Mouse (Mus musculus) CH12.LX (cell line): ENCODE results near the gene Stap2. TPM values are rescaled to one million over a fixed set of nuclear protein-coding genes. Genes with fewer than 3 reads are reported as not detected.
A peak's percentile ranks its signal among the peaks of the same experiment; 100 is the strongest.

Experiments used
- DNase-seq: peaks from one replicate; pipeline ENCODE4 v3.0.0-alpha.2; 2013; ENCODE audit errors: extremely low read depth
- H3K27ac ChIP-seq: 2 replicates; pipeline ENCODE4 v1.5.1; 2012; ENCODE audit warnings: low read depth, mild to moderate bottlenecking, control low read depth, moderate library complexity; ENCODE audit not compliant: insufficient read depth
- H3K27me3 ChIP-seq: replicated peaks from 2 replicates; pipeline ENCODE3; 2012; ENCODE audit warnings: inconsistent platforms
- H3K36me3 ChIP-seq, 2 experiments: replicated peaks in 1 of 2; 2 replicates each; pipeline versions ENCODE3 to v1.6.1; 2012; ENCODE audit warnings: inconsistent platforms in 1 of 2, low read length in 1 of 2, mild to moderate bottlenecking in 1 of 2, mixed read lengths in 1 of 2, moderate library complexity in 1 of 2; ENCODE audit not compliant: control insufficient read depth in 1 of 2, insufficient read depth in 1 of 2
- H3K4me1 ChIP-seq, 2 experiments: 2 replicates each; pipeline ENCODE4 v1.6.1; 2012; ENCODE audit warnings: inconsistent platforms in 1 of 2, moderate library complexity in 1 of 2; ENCODE audit not compliant: insufficient read depth in 2 of 2, control insufficient read depth in 1 of 2
- H3K4me2 ChIP-seq: 2 replicates; pipeline ENCODE4 v1.6.1; 2012; ENCODE audit warnings: low read depth, mild to moderate bottlenecking, control low read depth; ENCODE audit not compliant: poor library complexity, insufficient read depth, severe bottlenecking
- H3K4me3 ChIP-seq, 3 experiments: fragments of 150-350 bp in 1 of 3; sonication (generic) in 1 of 3; replicated peaks in 1 of 3; 2 replicates each; pipeline versions ENCODE3 to v1.5.1; 2011 to 2012; ENCODE audit warnings: low read depth in 2 of 3, low read length in 2 of 3, mild to moderate bottlenecking in 2 of 3, moderate library complexity in 2 of 3, control low read depth in 1 of 3, improper control_type of control experiment in 1 of 3, inconsistent platforms in 1 of 3, mixed read lengths in 1 of 3; ENCODE audit not compliant: poor library complexity in 1 of 3
- H3K79me2 ChIP-seq: replicated peaks from 2 replicates; pipeline ENCODE4 v1.6.1; 2012; ENCODE audit warnings: mild to moderate bottlenecking, moderate library complexity; ENCODE audit not compliant: control insufficient read depth, poor library complexity, insufficient read depth, severe bottlenecking; ENCODE audit errors: extremely low read depth
- H3K9ac ChIP-seq: 2 replicates; pipeline ENCODE4 v1.6.1; 2012; ENCODE audit warnings: low read depth, mild to moderate bottlenecking, control low read depth, moderate library complexity; ENCODE audit not compliant: insufficient read depth
- H3K9me3 ChIP-seq: replicated peaks from 2 replicates; pipeline ENCODE3; 2012; ENCODE audit warnings: low read length, inconsistent platforms, mixed read lengths
- BHLHE40 ChIP-seq: IDR thresholded peaks from 2 replicates; pipeline ENCODE4 v1.6.1; 2011; ENCODE audit warnings: mild to moderate bottlenecking, low read depth, low read length, improper control_type of control experiment
- CTCF ChIP-seq, 2 experiments: IDR thresholded peaks in 1 of 2; conservative IDR thresholded peaks in 1 of 2; 2 replicates each; pipeline ENCODE4 v1.5.1; 2011 to 2012; ENCODE audit warnings: low read depth in 2 of 2, low read length in 2 of 2, improper control_type of control experiment in 1 of 2, inconsistent platforms in 1 of 2, mild to moderate bottlenecking in 1 of 2, moderate library complexity in 1 of 2
- ELF1 ChIP-seq: IDR thresholded peaks from 2 replicates; pipeline ENCODE4 v1.6.1; 2014; ENCODE audit warnings: low read depth, mild to moderate bottlenecking, inconsistent platforms, low read length, improper control_type of control experiment
- ETS1 ChIP-seq: conservative IDR thresholded peaks from 2 replicates; pipeline ENCODE4 v1.6.1; 2012; ENCODE audit warnings: low read depth, mild to moderate bottlenecking, inconsistent platforms, low read length, improper control_type of control experiment, moderate library complexity
- JUN ChIP-seq: IDR thresholded peaks from 2 replicates; pipeline ENCODE4 v1.6.1; 2011; ENCODE audit warnings: low read depth, mild to moderate bottlenecking, low read length, improper control_type of control experiment, moderate library complexity; ENCODE audit not compliant: insufficient read depth
- KAT2A ChIP-seq: IDR thresholded peaks from 2 replicates; pipeline ENCODE4 v1.6.1; 2012; ENCODE audit warnings: low read length, improper control_type of control experiment, inconsistent platforms; ENCODE audit not compliant: insufficient replicate concordance
- MAFK ChIP-seq: IDR thresholded peaks from 2 replicates; pipeline ENCODE4 v1.6.1; 2011; ENCODE audit warnings: low read length, improper control_type of control experiment; ENCODE audit not compliant: insufficient replicate concordance
- MEF2A ChIP-seq: IDR thresholded peaks from 2 replicates; pipeline ENCODE4 v1.6.1; 2014; ENCODE audit warnings: low read depth, mild to moderate bottlenecking, inconsistent platforms, low read length, improper control_type of control experiment, borderline replicate concordance
- MYC ChIP-seq: IDR thresholded peaks from 2 replicates; pipeline ENCODE4 v1.6.1; 2011; ENCODE audit warnings: low read depth, mild to moderate bottlenecking, improper control_type of control experiment, low read length
- NELFE ChIP-seq: IDR thresholded peaks from 2 replicates; pipeline ENCODE4 v1.6.1; 2011; ENCODE audit warnings: low read depth, low read length, improper control_type of control experiment
- NRF1 ChIP-seq: IDR thresholded peaks from 2 replicates; pipeline ENCODE4 v1.6.1; 2014; ENCODE audit warnings: low read depth, mild to moderate bottlenecking, inconsistent platforms, low read length, improper control_type of control experiment, moderate library complexity
- PAX5 ChIP-seq: IDR thresholded peaks from 2 replicates; pipeline ENCODE4 v1.6.1; 2012; ENCODE audit warnings: low read length, inconsistent platforms, mixed read lengths
- POLR2A ChIP-seq: IDR thresholded peaks from 2 replicates; pipeline ENCODE4 v1.6.1; 2011; ENCODE audit warnings: low read depth, mild to moderate bottlenecking, improper control_type of control experiment, low read length
- POLR2AphosphoS2 ChIP-seq: IDR thresholded peaks from 2 replicates; pipeline ENCODE4 v1.6.1; 2011; ENCODE audit warnings: low read depth, low read length, improper control_type of control experiment
- RAD21 ChIP-seq: IDR thresholded peaks from 2 replicates; pipeline ENCODE4 v1.6.1; 2011; ENCODE audit warnings: low read depth, mild to moderate bottlenecking, low read length, improper control_type of control experiment, moderate library complexity
- SMC3 ChIP-seq: IDR thresholded peaks from 2 replicates; pipeline ENCODE4 v1.6.1; 2011; ENCODE audit warnings: low read depth, low read length, improper control_type of control experiment
- TBP ChIP-seq: conservative IDR thresholded peaks from 2 replicates; pipeline ENCODE4 v1.6.1; 2011; ENCODE audit warnings: low read depth, low read length, improper control_type of control experiment
- TCF12 ChIP-seq: IDR thresholded peaks from 2 replicates; pipeline ENCODE4 v1.6.1; 2014; ENCODE audit warnings: low read depth, mild to moderate bottlenecking, inconsistent platforms, low read length, improper control_type of control experiment
- UBTF ChIP-seq: IDR thresholded peaks from 2 replicates; pipeline ENCODE4 v1.6.1; 2012; ENCODE audit warnings: low read depth, mild to moderate bottlenecking, inconsistent platforms, low read length, improper control_type of control experiment, moderate library complexity
- USF1 ChIP-seq: IDR thresholded peaks from 2 replicates; pipeline ENCODE4 v1.6.1; 2014; ENCODE audit warnings: low read depth, mild to moderate bottlenecking, inconsistent platforms, low read length, improper control_type of control experiment
- USF2 ChIP-seq: conservative IDR thresholded peaks from 2 replicates; pipeline ENCODE4 v1.6.1; 2011; ENCODE audit warnings: low read depth, low read length, improper control_type of control experiment
- ZC3H11A ChIP-seq: IDR thresholded peaks from 2 replicates; pipeline ENCODE4 v1.6.1; 2012; ENCODE audit warnings: low read depth, mild to moderate bottlenecking, inconsistent platforms, low read length, improper control_type of control experiment
- ZKSCAN1 ChIP-seq: IDR thresholded peaks from 2 replicates; pipeline ENCODE4 v1.6.1; 2012; ENCODE audit warnings: low read depth, inconsistent platforms, low read length, improper control_type of control experiment, borderline replicate concordance
- dilution Hi-C: fragments of 300-500 bp; cut with MboI; formaldehyde crosslinking; loops from 2 replicates; pipeline ENCODE4 v1.14.3; 2020; ENCODE audit warnings: low sequenced_read_pairs; ENCODE audit not compliant: extremely low pct_unique_long_range_greater_than_20kb, extremely low pct_ligation_motif_present
- in situ Hi-C: fragments of 300-500 bp; cut with MboI; formaldehyde crosslinking; loops from 3 replicates; pipeline ENCODE4 v1.14.3; 2019; ENCODE audit warnings: low sequenced_read_pairs, low pct_ligation_motif_present, low pct_unique_long_range_greater_than_20kb, mixed read lengths
- polyA plus RNA-seq: library from polyadenylated mRNA; unstranded; fragments of >175 nt; gene quantifications from 2 replicates; pipeline ENCODE4 v1.2.1, GENCODE M21; 2012; ENCODE audit warnings: low read depth; ENCODE audit not compliant: insufficient read length
- total RNA-seq, 2 experiments: library from RNA; depleted of rRNA; stranded (reverse); fragments of 300-350 nt in 1 of 2; fragments of >200 nt in 1 of 2; gene quantifications; 2 replicates each; pipeline ENCODE4 v1.2.3; 2012 to 2014

Stap2 gene
- total and polyA plus RNA-seq, 3 experiments, result 0.51 to 3.2 (median 0.52) TPM

DNA sequence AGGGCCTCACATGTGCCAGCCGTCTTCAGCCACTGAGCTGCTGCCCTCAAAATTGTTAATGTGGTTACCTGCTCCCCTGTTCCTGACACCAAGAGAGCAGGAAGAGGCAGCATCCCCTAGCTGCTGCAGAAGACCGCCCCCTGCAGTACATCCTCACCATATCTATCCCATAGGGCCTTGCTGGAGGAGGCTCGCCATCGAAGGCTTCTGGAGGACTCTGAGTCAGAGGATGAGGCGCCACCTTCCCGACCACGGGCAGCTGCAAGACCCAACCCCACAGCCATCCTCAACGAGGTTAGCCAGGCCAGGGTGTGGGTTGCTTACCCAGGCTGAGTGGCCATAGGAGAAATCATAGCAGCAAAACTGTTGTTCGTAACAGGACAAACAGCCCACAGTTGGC, 40.4 kb downstream of the Stap2 start:
- Histone ChIP-seq H3K27ac (no peak overlapping the region), H3K4me1 (peaks cover 15 to 35% of the 10 kb centered on the region in 2 experiments), H3K9ac (no peak overlapping the region), H3K4me2 (no peak overlapping the region), H3K36me3 (peaks cover 54 to 93% of the 10 kb centered on the region in 2 experiments), H3K27me3 (no peaks in the 10 kb centered on the region), H3K9me3 (no peaks in the 10 kb centered on the region), H3K79me2 (peaks cover 2% of the 10 kb centered on the region; the same call in 1 of the 2 replicates), H3K4me3 (no peak overlapping the region)
- dilution Hi-C loops (no loop called here), in situ Hi-C loops (no loop called here)
- TF ChIP-seq MAFK, result no peak
- no peak for TF ChIP-seq BHLHE40
- 0 out of 4 replicates have a peak, but pooled peaks of 1 of the 2 experiments have one; percentile 16 for TF ChIP-seq CTCF (conservative IDR thresholded peaks at IDR 0.05 in 1 of 2, IDR thresholded peaks at IDR 0.05 in 1 of 2; ENCODE audit: low read depth in 2 of 2, low read length in 2 of 2)
- no peak for TF ChIP-seq PAX5
- no peak for TF ChIP-seq MYC
- TF ChIP-seq ZKSCAN1, result no peak
- peak; percentile 5; the same call in 1 of the 2 replicates for TF ChIP-seq RAD21
- no peak for TF ChIP-seq POLR2AphosphoS2
- no peak for DNase-seq

DNA sequence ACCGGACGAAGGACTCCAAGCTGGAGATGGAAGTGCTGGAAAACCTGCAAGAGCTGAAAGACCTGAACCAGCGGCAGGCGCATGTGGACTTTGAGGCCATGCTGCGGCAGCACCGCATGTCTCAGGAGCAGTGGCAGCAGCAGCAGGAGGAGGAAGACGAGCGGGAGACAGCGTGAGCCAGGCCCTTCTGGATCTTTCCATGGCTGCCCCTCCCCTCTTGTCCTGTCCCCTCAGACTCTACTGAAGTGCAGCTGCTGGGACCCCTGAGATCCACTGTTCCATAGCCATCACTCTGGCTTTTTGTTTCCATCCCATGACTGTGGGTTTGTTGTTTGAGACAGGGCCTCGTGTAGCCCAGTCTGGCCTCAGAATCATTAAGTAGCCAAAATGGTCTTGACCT, 40.9 kb downstream of the Stap2 start:
- Histone ChIP-seq H3K9ac (no peak overlapping the region), H3K9me3 (no peaks in the 10 kb centered on the region), H3K36me3 (peaks cover 54 to 88% of the 10 kb centered on the region in 2 experiments), H3K27me3 (no peaks in the 10 kb centered on the region), H3K27ac (no peak overlapping the region), H3K4me2 (no peak overlapping the region)
- in situ Hi-C loops (no loop called here), dilution Hi-C loops (no loop called here)
- no peak for DNase-seq
- no peak for TF ChIP-seq JUN
- TF ChIP-seq, all 38 proteins: peak for 0
- peaks cover 4% of the 10 kb centered on the region; the same call in 1 of the 2 replicates for H3K79me2 ChIP-seq
- peaks cover 18 to 37% of the 10 kb centered on the region in 2 experiments for H3K4me1 ChIP-seq
- no peak overlapping the region for H3K4me3 ChIP-seq

DNA sequence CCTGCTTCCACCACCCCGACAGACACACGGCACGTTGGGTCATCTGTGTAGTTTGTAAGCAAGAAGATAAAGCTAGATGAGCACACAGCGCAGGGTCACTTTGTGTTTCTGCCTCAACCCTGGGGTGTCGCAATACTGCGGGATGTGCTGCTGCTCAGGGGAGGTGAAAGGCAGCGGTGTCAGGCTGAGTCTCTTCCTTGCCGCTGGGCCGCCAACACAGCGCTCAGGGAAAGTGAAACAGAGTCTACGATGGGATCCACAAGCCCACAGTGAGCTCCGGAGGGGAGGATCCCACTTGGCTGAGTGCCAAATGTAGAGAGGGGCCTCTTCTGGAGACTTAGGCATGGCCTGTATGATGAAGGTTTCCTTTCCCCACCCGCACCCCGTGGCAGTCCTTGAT, 42.2 kb downstream of the Stap2 start:
- no peak for TF ChIP-seq POLR2A
- no peak for TF ChIP-seq NELFE
- no peak for TF ChIP-seq UBTF
- TF ChIP-seq ELF1, result no peak
- TF ChIP-seq MYC, result no peak
- no peak for TF ChIP-seq CTCF (conservative IDR thresholded peaks at IDR 0.05 in 1 of 2, IDR thresholded peaks at IDR 0.05 in 1 of 2; ENCODE audit: low read depth in 2 of 2, low read length in 2 of 2)
- no peak for TF ChIP-seq ETS1
- no peak for TF ChIP-seq TBP
- TF ChIP-seq JUN, result no peak
- no peak for TF ChIP-seq USF2
- no peak for TF ChIP-seq USF1
- TF ChIP-seq ZC3H11A, result no peak
- TF ChIP-seq KAT2A, result no peak
- TF ChIP-seq MAFK, result no peak
- no peak for TF ChIP-seq MEF2A
- no peak for TF ChIP-seq SMC3
- no peak for TF ChIP-seq NRF1
- TF ChIP-seq TCF12, result no peak
- Histone ChIP-seq H3K4me3 (no peak overlapping the region), H3K9me3 (no peaks in the 10 kb centered on the region), H3K27me3 (no peaks in the 10 kb centered on the region), H3K4me2 (no peak overlapping the region), H3K9ac (no peak overlapping the region), H3K4me1 (peaks cover 18 to 34% of the 10 kb centered on the region in 2 experiments), H3K36me3 (peaks cover 54 to 75% of the 10 kb centered on the region in 2 experiments), H3K27ac (no peak overlapping the region), H3K79me2 (peaks cover 4% of the 10 kb centered on the region; the same call in 1 of the 2 replicates)
- DNase-seq, result no peak
- dilution Hi-C loops (no loop called here), in situ Hi-C loops (no loop called here)
